Mouse (Mus musculus): ENCODE data around the gene Ywhae. TPM values are rescaled to one million over a fixed set of nuclear protein-coding genes. Genes with fewer than 3 reads are reported as not detected.

Gene Ywhae
- total and polyA plus RNA-seq, 2 experiments from 2014 or later: 341 to 1,657 TPM

- H3K4me2 ChIP-seq (ENCODE audit: low read depth, low read length, poor library complexity, severe bottlenecking): peak overlapping the region; percentile 73
- H3K4me3 ChIP-seq (ENCODE audit: low read depth, low read length): peak overlapping the region; percentile 85
- no peak for TF ChIP-seq CTCF (IDR thresholded peaks at IDR 0.05)
- no peak overlapping the region for H3K27ac ChIP-seq (ENCODE audit: low read depth, low read length)
- ATAC-seq (ENCODE audit: low FRiP score) (no peak), DNase-seq (ENCODE audit: low spot score) (no peak)
- WGBS: 73% methylated on average over 5 of the region's 5 CpGs
- peaks cover 12% of the 10 kb centered on the region; the same call in 1 of the 2 replicates for H3K4me1 ChIP-seq (ENCODE audit: insufficient read depth, low read length)
- H3K27me3 ChIP-seq (ENCODE audit: insufficient read depth, low read length): no peaks in the 10 kb centered on the region
- H3K9ac ChIP-seq (replicated peaks; ENCODE audit: low read length, poor library complexity, severe bottlenecking): no peak overlapping the region
- H3K36me3 ChIP-seq (ENCODE audit: insufficient read depth, low read length): no peaks in the 10 kb centered on the region
- no peaks in the 10 kb centered on the region for H3K9me3 ChIP-seq (ENCODE audit: low read length)
These were observed 3.0 kb downstream of the Ywhae start for GRCm38 (mm10) chr11:75735462-75736252.

- ATAC-seq (ENCODE audit: low FRiP score) (no peak), DNase-seq (ENCODE audit: low spot score) (no peak)
- WGBS: 55% methylated on average over 3 of the region's 3 CpGs
- H3K9me3 ChIP-seq (ENCODE audit: low read length): no peaks in the 10 kb centered on the region
- H3K4me2 ChIP-seq (ENCODE audit: low read depth, low read length, poor library complexity, severe bottlenecking): peak overlapping the region; percentile 25
- H3K36me3 ChIP-seq (ENCODE audit: insufficient read depth, low read length): no peaks in the 10 kb centered on the region
- peaks cover 8% of the 10 kb centered on the region; the same call in 1 of the 2 replicates for H3K4me1 ChIP-seq (ENCODE audit: insufficient read depth, low read length)
- no peaks in the 10 kb centered on the region for H3K27me3 ChIP-seq (ENCODE audit: insufficient read depth, low read length)
- no peak overlapping the region for H3K9ac ChIP-seq (replicated peaks; ENCODE audit: low read length, poor library complexity, severe bottlenecking)
- no peak for TF ChIP-seq CTCF (IDR thresholded peaks at IDR 0.05)
- H3K27ac ChIP-seq (ENCODE audit: low read depth, low read length): no peak overlapping the region
- H3K4me3 ChIP-seq (ENCODE audit: low read depth, low read length): no peak overlapping the region
These were observed 4.3 kb downstream of the Ywhae start for GRCm38 (mm10) chr11:75736978-75737377.

GRCm38 (mm10) chr11:75737806-75738476 is 5.3 kb downstream of the Ywhae start:
- Histone ChIP-seq H3K27me3 (ENCODE audit: insufficient read depth, low read length) (no peaks in the 10 kb centered on the region), H3K4me1 (ENCODE audit: insufficient read depth, low read length) (peaks cover 8% of the 10 kb centered on the region; the same call in 1 of the 2 replicates), H3K27ac (ENCODE audit: low read depth, low read length) (no peak overlapping the region), H3K4me2 (ENCODE audit: low read depth, low read length, poor library complexity, severe bottlenecking) (no peak overlapping the region), H3K9ac (replicated peaks; ENCODE audit: low read length, poor library complexity, severe bottlenecking) (no peak overlapping the region), H3K4me3 (ENCODE audit: low read depth, low read length) (no peak overlapping the region), H3K9me3 (ENCODE audit: low read length) (no peaks in the 10 kb centered on the region), H3K36me3 (ENCODE audit: insufficient read depth, low read length) (no peaks in the 10 kb centered on the region)
- 78% methylated on average over 2 of the region's 2 CpGs for WGBS
- DNase-seq (ENCODE audit: low spot score) (no peak), ATAC-seq (ENCODE audit: low FRiP score) (no peak)
- TF ChIP-seq CTCF (IDR thresholded peaks at IDR 0.05): no peak

GRCm38 (mm10) chr11:75738477-75738821 is 5.8 kb downstream of the Ywhae start:
- 96% methylated on average over 7 of the region's 7 CpGs for WGBS
- TF ChIP-seq CTCF (IDR thresholded peaks at IDR 0.05): no peak
- peaks cover 8% of the 10 kb centered on the region; the same call in 1 of the 2 replicates for H3K4me1 ChIP-seq (ENCODE audit: insufficient read depth, low read length)
- no peak overlapping the region for H3K27ac ChIP-seq (ENCODE audit: low read depth, low read length)
- no peak overlapping the region for H3K4me3 ChIP-seq (ENCODE audit: low read depth, low read length)
- H3K27me3 ChIP-seq (ENCODE audit: insufficient read depth, low read length): no peaks in the 10 kb centered on the region
- H3K9me3 ChIP-seq (ENCODE audit: low read length): no peaks in the 10 kb centered on the region
- H3K9ac ChIP-seq (replicated peaks; ENCODE audit: low read length, poor library complexity, severe bottlenecking): no peak overlapping the region
- ATAC-seq (ENCODE audit: low FRiP score): no peak
- no peaks in the 10 kb centered on the region for H3K36me3 ChIP-seq (ENCODE audit: insufficient read depth, low read length)
- DNase-seq (ENCODE audit: low spot score): no peak
- H3K4me2 ChIP-seq (ENCODE audit: low read depth, low read length, poor library complexity, severe bottlenecking): no peak overlapping the region

- H3K4me3 ChIP-seq (ENCODE audit: low read depth, low read length): no peak overlapping the region
- H3K4me1 ChIP-seq (ENCODE audit: insufficient read depth, low read length): peaks cover 4% of the 10 kb centered on the region; the same call in 1 of the 2 replicates
- no peaks in the 10 kb centered on the region for H3K9me3 ChIP-seq (ENCODE audit: low read length)
- DNase-seq (ENCODE audit: low spot score): no peak
- H3K27me3 ChIP-seq (ENCODE audit: insufficient read depth, low read length): no peaks in the 10 kb centered on the region
- H3K9ac ChIP-seq (replicated peaks; ENCODE audit: low read length, poor library complexity, severe bottlenecking): no peak overlapping the region
- H3K27ac ChIP-seq (ENCODE audit: low read depth, low read length): no peak overlapping the region
- no peaks in the 10 kb centered on the region for H3K36me3 ChIP-seq (ENCODE audit: insufficient read depth, low read length)
- 72% methylated on average over 3 of the region's 3 CpGs for WGBS
- H3K4me2 ChIP-seq (ENCODE audit: low read depth, low read length, poor library complexity, severe bottlenecking): no peak overlapping the region
- ATAC-seq (ENCODE audit: low FRiP score): no peak
- no peak for TF ChIP-seq CTCF (IDR thresholded peaks at IDR 0.05)
These were observed 7.5 kb downstream of the Ywhae start for GRCm38 (mm10) chr11:75740204-75740603.

DNA sequence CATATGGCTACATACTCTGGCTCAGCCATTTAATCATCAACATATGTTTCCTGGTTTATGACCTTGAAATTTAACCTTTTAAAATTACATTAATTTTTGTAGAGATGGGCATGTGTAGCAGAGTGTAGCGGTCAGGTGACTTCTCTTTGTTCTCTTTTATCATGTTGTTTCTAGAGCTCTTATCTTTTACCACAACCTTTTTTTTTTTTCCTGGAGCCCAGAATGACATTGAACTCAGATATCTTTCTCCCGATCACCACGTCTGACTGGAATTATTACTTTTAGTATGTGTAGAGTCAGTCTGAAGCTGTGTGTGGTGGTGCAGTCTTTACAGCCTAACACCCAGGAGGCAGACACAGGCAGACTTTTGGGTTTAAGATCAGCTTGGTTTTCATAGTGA is 8.9 kb downstream of the Ywhae start:
- ATAC-seq (ENCODE audit: low FRiP score) (no peak), DNase-seq (ENCODE audit: low spot score) (no peak)
- no peaks in the 10 kb centered on the region for H3K36me3 ChIP-seq (ENCODE audit: insufficient read depth, low read length)
- WGBS: 73% methylated on average over 3 of the region's 3 CpGs
- H3K27ac ChIP-seq (ENCODE audit: low read depth, low read length): no peak overlapping the region
- no peak overlapping the region for H3K4me3 ChIP-seq (ENCODE audit: low read depth, low read length)
- no peaks in the 10 kb centered on the region for H3K4me1 ChIP-seq (ENCODE audit: insufficient read depth, low read length)
- no peak for TF ChIP-seq CTCF (IDR thresholded peaks at IDR 0.05)
- no peaks in the 10 kb centered on the region for H3K27me3 ChIP-seq (ENCODE audit: insufficient read depth, low read length)
- H3K4me2 ChIP-seq (ENCODE audit: low read depth, low read length, poor library complexity, severe bottlenecking): no peak overlapping the region
- H3K9me3 ChIP-seq (ENCODE audit: low read length): no peaks in the 10 kb centered on the region
- H3K9ac ChIP-seq (replicated peaks; ENCODE audit: low read length, poor library complexity, severe bottlenecking): no peak overlapping the region
